Mouse (Mus musculus) megakaryocyte progenitor cell, adult 5-6 weeks (primary cell): ENCODE results near the gene Myl6b. TPM values are rescaled to one million over a fixed set of nuclear protein-coding genes. Genes with fewer than 3 reads are reported as not detected.

Experiments used
- ATAC-seq: replicated peaks from 2 replicates; pipeline ENCODE4 v1.8.0; 2016; ENCODE audit warnings: mild to moderate bottlenecking, moderate TSS enrichment, inconsistent platforms; ENCODE audit not compliant: poor library complexity
- total RNA-seq, 2 experiments: library from RNA; stranded (forward) in 1 of 2; stranded (reverse) in 1 of 2; fragments of 157-497, 149-512 nt in 1 of 2; fragments of 200-1000 nt in 1 of 2; gene quantifications; 2 replicates each; pipeline versions ENCODE4 v1.2.3 to v1.2.4; 2015 to 2017

The Myl6b gene
- 7.6 and 7.8 TPM in 2 replicates for total RNA-seq (2015)
- 0.64 and 1.7 TPM in 2 replicates for total RNA-seq (2017)

- peak; percentile 73 for ATAC-seq
Measured at GRCm38 (mm10) chr10:128498590-128498989, at the start of gene Myl6b. Myl6b (minus strand) TSS chr10:128498685.

- ATAC-seq, result peak; percentile 72
Measured at GRCm38 (mm10) chr10:128547361-128548032, 49.0 kb upstream of the Myl6b start, which contains the start of gene Zc3h10. Zc3h10 (minus strand) TSS chr10:128547774.

DNA sequence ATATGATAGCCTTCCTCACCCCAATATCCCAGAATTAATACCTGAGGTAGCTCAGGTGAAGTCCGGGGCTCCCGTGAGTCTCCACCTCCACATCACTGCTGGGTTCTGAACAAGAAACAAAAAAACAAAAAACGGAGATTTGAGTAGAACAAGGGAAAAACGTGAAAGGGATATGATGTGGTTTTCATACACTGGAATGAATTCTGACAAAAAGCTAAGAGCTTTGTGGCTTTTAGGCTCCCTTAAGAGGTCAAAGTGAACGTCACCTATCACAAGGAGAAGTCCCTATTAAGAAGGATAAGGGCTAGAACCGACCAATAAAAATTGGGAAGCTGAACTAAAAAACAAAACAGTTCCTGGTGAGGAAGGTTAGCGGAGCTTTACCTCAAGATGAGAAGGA lies 48.3 kb upstream of the Myl6b start:
- no peak for ATAC-seq

- peak; percentile 25 for ATAC-seq
Measured at GRCm38 (mm10) chr10:128546361-128546760, 47.9 kb upstream of the Myl6b start.

DNA sequence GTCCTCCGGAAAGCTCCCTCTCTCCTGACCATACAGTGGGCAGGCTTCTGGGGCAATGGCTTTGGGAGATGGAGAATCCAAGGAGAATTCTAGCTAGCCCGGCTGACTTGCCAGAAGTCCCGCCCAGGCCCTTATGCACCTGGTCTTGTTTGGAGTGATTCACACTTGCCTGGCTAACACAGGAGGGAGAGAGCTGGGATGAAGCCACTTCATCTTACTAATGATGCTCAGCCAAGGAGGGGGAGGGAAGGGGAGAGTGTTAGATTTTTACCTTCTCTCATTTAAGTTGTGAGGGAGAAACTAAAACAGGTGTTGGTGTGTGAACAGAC lies 47.0 kb upstream of the Myl6b start:
- ATAC-seq, result no peak

- no peak for ATAC-seq
Measured at GRCm38 (mm10) chr10:128544674-128545569, 46.4 kb upstream of the Myl6b start.

GRCm38 (mm10) chr10:128544151-128544657 lies 45.7 kb upstream of the Myl6b start:
- ATAC-seq, result no peak

GRCm38 (mm10) chr10:128543100-128543499 lies 44.6 kb upstream of the Myl6b start:
- ATAC-seq, result no peak

DNA sequence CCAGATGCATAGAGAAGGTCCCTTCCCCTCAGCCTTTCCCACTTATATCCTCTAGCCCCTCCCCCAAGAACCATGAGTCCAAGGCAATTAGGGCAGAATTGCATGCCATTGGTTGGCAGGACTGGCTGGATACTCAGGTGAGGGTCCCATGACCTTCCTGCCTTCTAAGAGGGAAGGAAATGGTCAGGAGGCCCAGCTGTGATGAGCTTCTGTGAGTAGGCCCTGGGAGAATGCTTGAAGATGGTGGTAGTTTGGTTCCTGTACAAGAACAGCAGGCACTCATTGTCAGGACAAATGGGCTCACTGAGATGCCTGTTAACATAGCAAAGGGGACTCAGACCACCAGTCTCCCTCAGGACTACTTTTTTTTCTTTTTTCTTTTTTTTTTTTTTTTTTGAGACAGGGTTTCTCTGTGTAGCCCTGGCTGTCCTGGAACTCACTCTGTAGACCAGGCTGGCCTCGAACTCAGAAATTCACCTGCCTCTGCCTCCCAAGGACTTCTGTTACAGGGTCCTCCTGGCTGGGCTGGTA lies 39.9 kb upstream of the Myl6b start:
- no peak for ATAC-seq

- ATAC-seq, result peak; percentile 97
Measured at GRCm38 (mm10) chr10:128536266-128536940, 37.9 kb upstream of the Myl6b start.

GRCm38 (mm10) chr10:128535624-128536265 lies 37.3 kb upstream of the Myl6b start:
- ATAC-seq, result peak; percentile 55

GRCm38 (mm10) chr10:128535206-128535605 lies 36.7 kb upstream of the Myl6b start:
- no peak for ATAC-seq

DNA sequence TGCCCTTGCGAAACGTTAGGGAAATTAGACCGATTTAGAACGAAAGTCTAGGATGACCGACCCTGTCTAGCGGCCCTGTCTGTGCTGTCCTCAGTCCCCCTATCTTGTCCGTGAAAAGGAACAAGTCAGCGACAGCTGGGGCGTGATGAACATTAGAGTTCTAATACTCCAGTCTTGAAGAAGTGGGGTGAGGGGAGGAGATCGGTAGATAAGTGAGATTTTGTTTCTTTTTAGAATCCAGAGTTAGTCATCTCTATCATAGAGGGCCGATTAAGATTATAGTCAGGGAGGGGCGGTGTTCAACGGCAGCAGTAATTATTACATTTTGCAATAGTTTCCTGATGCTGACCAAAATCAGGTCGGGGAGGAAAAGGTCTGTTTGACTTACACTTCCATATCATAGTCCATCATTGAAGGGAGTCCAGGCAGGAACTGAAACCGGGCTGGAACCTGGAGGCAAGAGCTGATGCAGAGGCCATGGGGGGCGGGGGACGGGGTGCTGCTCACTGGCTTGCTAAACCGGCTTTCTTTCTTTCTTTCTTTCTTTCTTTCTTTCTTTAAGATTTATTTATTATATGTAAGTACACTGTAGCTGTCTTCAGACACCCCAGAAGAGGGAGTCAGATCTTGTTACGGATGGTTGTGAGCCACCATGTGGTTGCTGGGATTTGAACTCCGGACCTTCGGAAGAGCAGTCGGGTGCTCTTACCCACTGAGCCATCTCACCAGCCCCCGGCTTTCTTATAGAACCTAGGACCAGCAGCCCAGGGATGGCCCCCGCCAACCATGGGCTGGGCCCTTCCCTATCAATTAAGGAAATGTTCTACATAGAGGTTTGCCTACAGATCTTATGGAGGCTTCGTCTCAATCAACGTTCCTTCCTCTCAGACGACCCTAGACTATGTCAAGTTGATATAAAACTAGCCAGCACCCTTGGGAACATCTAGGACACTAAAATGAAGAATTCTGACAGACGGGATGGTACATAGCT lies 28.2 kb upstream of the Myl6b start:
- ATAC-seq, result peak; percentile 10

DNA sequence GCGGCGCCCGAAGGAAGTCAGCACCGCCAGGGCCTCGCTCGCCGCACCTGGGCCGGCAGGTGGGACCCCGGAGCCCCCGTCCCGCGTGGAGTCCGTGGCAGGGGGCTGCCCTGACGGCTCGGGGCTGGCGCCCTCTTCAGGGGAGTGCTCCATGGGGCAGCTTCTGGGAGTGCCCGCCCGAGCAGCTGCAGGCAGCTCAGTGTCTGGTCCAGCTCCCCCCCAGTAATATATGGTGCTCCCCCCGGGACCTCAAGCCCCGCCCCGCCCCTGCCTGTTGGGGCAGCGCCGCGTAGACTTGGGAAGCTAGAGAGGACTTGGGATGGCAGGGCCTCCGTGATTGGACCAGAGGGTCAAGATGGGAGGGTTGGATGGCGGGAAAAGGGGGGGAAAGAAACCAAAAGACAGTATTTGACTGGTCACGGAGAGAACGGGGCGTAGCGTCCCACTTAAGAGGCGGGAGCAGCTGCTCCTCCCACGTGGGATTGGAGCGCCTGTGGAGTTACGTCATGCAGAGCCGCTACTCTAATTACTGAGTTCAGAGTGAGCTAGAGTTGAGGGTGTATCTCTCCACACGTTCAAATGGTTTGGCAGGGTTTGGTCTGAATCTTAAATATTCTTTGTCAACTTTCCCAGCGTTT lies 27.3 kb upstream of the Myl6b start, which contains the start of gene Esyt1:
Esyt1 (minus strand) TSS at position 201 of the 638 bp plus-strand sequence.
- ATAC-seq, result peak; percentile 83

- peak; percentile 24 for ATAC-seq
Measured at GRCm38 (mm10) chr10:128524732-128525662, 26.5 kb upstream of the Myl6b start.

DNA sequence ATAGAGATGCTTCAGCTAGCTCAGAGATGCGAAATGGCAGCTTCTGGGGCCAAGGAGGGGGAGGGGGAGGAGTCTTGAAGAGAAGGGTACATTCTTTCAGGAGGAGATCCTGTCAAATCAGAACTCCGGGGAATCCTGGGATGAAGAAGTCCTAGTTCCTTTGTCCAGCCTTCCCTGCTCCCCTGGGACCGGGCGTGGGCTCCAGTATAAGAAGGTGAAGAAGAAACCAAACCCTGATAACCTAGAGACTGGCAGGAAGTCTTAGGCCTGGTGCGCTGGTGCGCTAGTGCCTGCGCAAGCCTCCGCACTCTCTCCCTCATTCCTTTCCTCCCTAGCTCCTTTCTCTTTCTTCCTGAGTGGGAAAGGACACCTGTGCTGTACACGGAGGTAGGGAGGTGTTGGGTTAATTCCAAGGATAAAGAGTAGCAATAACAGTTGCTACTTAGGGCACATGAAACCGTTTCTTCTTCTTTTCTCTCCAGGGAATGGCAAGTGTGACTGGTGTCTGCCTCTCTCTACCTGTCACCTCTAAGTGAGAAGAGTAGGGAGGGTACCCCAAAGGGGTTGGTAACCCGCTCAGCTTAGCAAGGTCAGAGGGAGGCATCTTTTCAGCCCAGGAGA lies 25.7 kb upstream of the Myl6b start:
- no peak for ATAC-seq

- no peak for ATAC-seq
Measured at GRCm38 (mm10) chr10:128522351-128522750, 23.9 kb upstream of the Myl6b start.
